ENCODE assay signal across 21 mouse cellular contexts in the genomic region with DNA sequence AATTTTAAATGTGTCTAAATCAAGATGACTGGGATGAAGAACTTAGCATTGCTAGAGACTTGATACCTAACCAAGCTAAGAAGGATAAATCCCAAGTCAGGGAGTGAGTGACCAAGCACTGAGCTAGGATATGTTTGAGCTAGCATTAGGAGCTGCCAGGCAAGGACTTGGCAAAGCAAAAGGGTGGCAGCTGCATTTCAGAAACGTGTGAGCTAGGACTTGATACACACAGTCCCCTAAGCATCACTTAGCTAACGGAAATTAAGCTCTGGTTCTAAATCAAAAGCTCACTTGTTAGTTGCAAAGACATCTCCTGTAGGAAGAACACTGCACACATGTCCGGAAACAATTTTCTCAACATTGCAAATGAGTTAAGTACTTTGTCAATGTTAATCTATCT.
DNase-seq lines count a peak whose midpoint lies in the region; ATAC-seq lines count a peak whose summit lies in the region.
"Had no signal": no experiment of that assay in that cellular context is flagged by ENCODE, and none has a peak within 500 bp of the region (broad histone marks: within the 10 kb centered on the region; RNA-seq: fewer than 3 reads in every experiment).

No protein-coding gene starts in this region.

- H3K9me3 ChIP-seq in forebrain, embryonic 16.5 days (ENCODE audit: control insufficient read depth, low read length), result no peaks in the 10 kb centered on the region
- H3K9me3 ChIP-seq: embryonic facial prominence, embryonic 10.5 days; heart, embryonic 15.5 days; lung, embryonic 15.5 days; neural tube, embryonic 12.5 days had no signal

- no peaks in the 10 kb centered on the region for H3K36me3 ChIP-seq in forebrain, embryonic 16.5 days (ENCODE audit: control insufficient read depth, insufficient read depth)
- H3K36me3 ChIP-seq: embryonic facial prominence, embryonic 10.5 days; heart, embryonic 15.5 days; lung, embryonic 15.5 days; neural tube, embryonic 12.5 days had no signal

- 62% methylated on average over 3 of the region's 3 CpGs for WGBS in forebrain, embryonic 16.5 days

- H3K27me3 ChIP-seq in forebrain, embryonic 16.5 days (replicated peaks; ENCODE audit: control insufficient read depth, insufficient read depth, low read length), result no peaks in the 10 kb centered on the region
- H3K27me3 ChIP-seq: heart, embryonic 15.5 days; lung, embryonic 15.5 days; neural tube, embryonic 12.5 days had no signal

- no peak overlapping the region for H3K4me3 ChIP-seq in forebrain, embryonic 16.5 days (replicated peaks; ENCODE audit: low read length)
- H3K4me3 ChIP-seq: embryonic facial prominence, embryonic 10.5 days; heart, adult 2 months; heart, embryonic 15.5 days; lung, embryonic 15.5 days; neural tube, embryonic 12.5 days had no signal

- H3K9ac ChIP-seq in forebrain, embryonic 16.5 days (replicated peaks; ENCODE audit: low read depth, low read length), result no peak overlapping the region
- H3K9ac ChIP-seq: heart, embryonic 15.5 days; liver, embryonic 14.5 days; lung, embryonic 15.5 days; neural tube, embryonic 12.5 days had no signal

- no peak overlapping the region for H3K27ac ChIP-seq in forebrain, embryonic 16.5 days (ENCODE audit: low read length)
- H3K27ac ChIP-seq: embryonic facial prominence, embryonic 10.5 days; heart, adult 2 months; heart, embryonic 15.5 days; liver, embryonic 14.5 days; lung, embryonic 15.5 days; neural tube, embryonic 12.5 days had no signal

- ATAC-seq in forebrain, embryonic 16.5 days, result peak; percentile 78

- DNase-seq in layer of hippocampus, adult 11-12 months (ENCODE audit: low spot score), result peak; percentile 15
- no peak for DNase-seq in layer of hippocampus, postnatal 25 days (ENCODE audit: extremely low spot score in 1 of 2, low spot score in 1 of 2)
- peak; percentile 45 for DNase-seq in cerebellum, adult 11 months
- DNase-seq in cerebellum, adult 8-10 months, result peak; percentile 47
- DNase-seq in lung, postnatal 10 days, result no peak
- DNase-seq in adrenal gland, adult 18-20 months (ENCODE audit: low spot score in 2 of 2), result no peak
- no peak for DNase-seq in kidney, adult 11 months
- DNase-seq: adrenal gland, adult 2 months; gastrocnemius, postnatal 14 days; heart, adult 2 months; kidney, adult 2 months; kidney, postnatal 25 days; right cerebral cortex, adult 18-20 months; thymus, postnatal 36 days had no signal

- H3K4me2 ChIP-seq in forebrain, embryonic 16.5 days (ENCODE audit: low read length), result no peak overlapping the region
- H3K4me2 ChIP-seq: heart, embryonic 15.5 days; lung, embryonic 15.5 days; midbrain, embryonic 11.5 days; neural tube, embryonic 12.5 days had no signal

- no peaks in the 10 kb centered on the region for H3K4me1 ChIP-seq in forebrain, embryonic 16.5 days (replicated peaks; ENCODE audit: control insufficient read depth, insufficient read depth, low read length)
- H3K4me1 ChIP-seq: embryonic facial prominence, embryonic 10.5 days; heart, embryonic 15.5 days; lung, embryonic 15.5 days; neural tube, embryonic 12.5 days had no signal

Comparison
In these comparisons a context has a peak if more than half of its experiments do, and no peak if none do; other contexts are left out.
1. DNase-seq: peak in layer of hippocampus, adult 11-12 months (single experiment), cerebellum, adult 11 months (single experiment) and cerebellum, adult 8-10 months (single experiment); none in layer of hippocampus, postnatal 25 days (0 of 2), lung, postnatal 10 days (single experiment), adrenal gland, adult 18-20 months (0 of 2) and kidney, adult 11 months (single experiment).